Mouse (Mus musculus): ENCODE results near the gene Fdps. TPM values are rescaled to one million over a fixed set of nuclear protein-coding genes. Genes with fewer than 3 reads are reported as not detected.

Gene Fdps
- total RNA-seq, 4 experiments from 2014 or later: 152 to 387 (median 263) TPM

Other genes starting within 250 kb of the Fdps start
- gene Msto1, start 188.0 kb downstream of the Fdps start, total RNA-seq (2022): 10 to 100 TPM; 19.9 to 27.9 (median 24.7) TPM
- gene Ash1l, start 151.3 kb downstream of the Fdps start, total RNA-seq (2022): 10 to 100 TPM; 44.9 to 78.1 (median 58.6) TPM
- gene Dap3, start 150.8 kb downstream of the Fdps start, total RNA-seq (2022): 100 to 1,000 TPM; 128 to 166 (median 148) TPM
- 10 to 100 TPM; 33.8 to 46.8 (median 41.1) TPM for gene Rusc1, start 8.6 kb downstream of the Fdps start, total RNA-seq (2022)
- not detected for gene Gm43738, start 860 bp downstream of the Fdps start, total RNA-seq (2022)
- under 1 TPM in 2 of 4 experiments, not detected in 2; 0.10 to 0.11 TPM for gene Pklr, start 34.2 kb upstream of the Fdps start, total RNA-seq (2022)
- 10 to 100 TPM in 2 of 4 experiments, 1 to 10 TPM in 2; 6.8 to 22.2 (median 10.1) TPM for gene Hcn3, start 58.2 kb upstream of the Fdps start, total RNA-seq (2022)
- gene Clk2, start 62.8 kb upstream of the Fdps start, total RNA-seq (2022): 10 to 100 TPM; 55.2 to 85.7 (median 71.2) TPM
- 100 to 1,000 TPM in 1 of 4 experiments, 10 to 100 TPM in 3; 90.1 to 110 (median 94.1) TPM for gene Scamp3, start 75.5 kb upstream of the Fdps start, total RNA-seq (2022)
- gene Fam189b, start 81.2 kb upstream of the Fdps start, total RNA-seq (2022): 10 to 100 TPM; 16.7 to 32.5 (median 23.3) TPM
- 10 to 100 TPM; 65.6 to 84.3 (median 70.5) TPM for gene Gba, start 101.0 kb upstream of the Fdps start, total RNA-seq (2022)
- gene Thbs3, start 113.2 kb upstream of the Fdps start, total RNA-seq (2022): 1 to 10 TPM; 4.1 to 8.6 (median 7.8) TPM
- gene Mtx1, start 125.1 kb upstream of the Fdps start, total RNA-seq (2022): 100 to 1,000 TPM; 138 to 169 (median 152) TPM
- under 1 TPM in 3 of 4 experiments, not detected in 1; 0.22 to 0.96 (median 0.65) TPM for gene Muc1, start 127.1 kb upstream of the Fdps start, total RNA-seq (2022)
- 100 to 1,000 TPM; 131 to 144 (median 135) TPM for gene Krtcap2, start 144.0 kb upstream of the Fdps start, total RNA-seq (2022)
- gene Trim46, start 144.3 kb upstream of the Fdps start, total RNA-seq (2022): 1 to 10 TPM; 2.8 to 4.5 (median 3.8) TPM
- 100 to 1,000 TPM; 123 to 156 (median 136) TPM for gene Dpm3, start 157.4 kb upstream of the Fdps start, total RNA-seq (2022)
- gene Slc50a1, start 168.6 kb upstream of the Fdps start, total RNA-seq (2022): 10 to 100 TPM; 54.2 to 80.1 (median 64.9) TPM
- 10 to 100 TPM; 15.9 to 28.0 (median 21.0) TPM for gene Efna1, start 179.2 kb upstream of the Fdps start, total RNA-seq (2022)
- gene Efna3, start 221.0 kb upstream of the Fdps start, total RNA-seq (2022): 1 to 10 TPM in 1 of 4 experiments, under 1 TPM in 3; 0.15 to 1.5 (median 0.62) TPM
- gene Efna4, start 236.1 kb upstream of the Fdps start, total RNA-seq (2022): 1 to 10 TPM; 1.1 to 3.5 (median 1.9) TPM
- gene Adam15, start 248.0 kb upstream of the Fdps start, total RNA-seq (2022): 10 to 100 TPM; 58.4 to 85.4 (median 71.3) TPM

Data from adrenal gland, adult 8-10 months (tissue).